Mouse (Mus musculus): ENCODE data around the gene Map4k3. TPM values are rescaled to one million over a fixed set of nuclear protein-coding genes. Genes with fewer than 3 reads are reported as not detected.

Gene Map4k3
- polyA plus RNA-seq, 1 experiment from 2014 or later: 32.5 TPM

- Histone ChIP-seq H3K9me3 (no peaks in the 10 kb centered on the region), H3K36me3 (no peaks in the 10 kb centered on the region), H3K4me2 (replicated peaks) (no peak overlapping the region), H3K4me1 (peaks cover 10% of the 10 kb centered on the region; the same call in 1 of the 2 replicates), H3K27ac (no peak overlapping the region), H3K9ac (no peak overlapping the region), H3K27me3 (replicated peaks) (no peaks in the 10 kb centered on the region), H3K4me3 (no peak overlapping the region)
- no peak for ATAC-seq (ENCODE audit: low FRiP score, low read depth)
- 66% methylated on average over 7 of the region's 7 CpGs for WGBS
Measured at GRCm38 (mm10) chr17:80662836-80663620, 65.3 kb downstream of the Map4k3 start.

GRCm38 (mm10) chr17:80661896-80662295, 66.4 kb downstream of the Map4k3 start:
- Histone ChIP-seq H3K27ac (no peak overlapping the region), H3K9ac (no peak overlapping the region), H3K4me3 (no peak overlapping the region), H3K9me3 (no peaks in the 10 kb centered on the region), H3K4me1 (peaks cover 13% of the 10 kb centered on the region; the same call in 1 of the 2 replicates), H3K4me2 (replicated peaks) (no peak overlapping the region), H3K27me3 (replicated peaks) (no peaks in the 10 kb centered on the region), H3K36me3 (no peaks in the 10 kb centered on the region)
- WGBS: 89% methylated on average over 3 of the region's 3 CpGs
- ATAC-seq (ENCODE audit: low FRiP score, low read depth): no peak

- ATAC-seq (ENCODE audit: low FRiP score, low read depth): no peak
- H3K27ac ChIP-seq: no peak overlapping the region
Measured at GRCm38 (mm10) chr17:80660707-80661380, 67.4 kb downstream of the Map4k3 start.

GRCm38 (mm10) chr17:80660234-80660633, 68.1 kb downstream of the Map4k3 start:
- no peak overlapping the region for H3K27ac ChIP-seq
- H3K9ac ChIP-seq: no peak overlapping the region
- ATAC-seq (ENCODE audit: low FRiP score, low read depth): no peak
- H3K4me1 ChIP-seq: peaks cover 13% of the 10 kb centered on the region; the same call in 1 of the 2 replicates
- H3K36me3 ChIP-seq: 0 out of 2 replicates have a peak, but pooled peaks cover 2% of the 10 kb centered on the region
- H3K27me3 ChIP-seq (replicated peaks): no peaks in the 10 kb centered on the region
- no peaks in the 10 kb centered on the region for H3K9me3 ChIP-seq
- 50% methylated on average over 2 of the region's 2 CpGs for WGBS
- no peak overlapping the region for H3K4me3 ChIP-seq
- H3K4me2 ChIP-seq (replicated peaks): no peak overlapping the region

More at GRCm38 (mm10) chr17:80660707-80661380, 67.4 kb downstream of the Map4k3 start:
- Histone ChIP-seq H3K4me3 (no peak overlapping the region), H3K9ac (no peak overlapping the region), H3K4me1 (peaks cover 13% of the 10 kb centered on the region; the same call in 1 of the 2 replicates), H3K27me3 (replicated peaks) (no peaks in the 10 kb centered on the region), H3K36me3 (no peaks in the 10 kb centered on the region), H3K9me3 (no peaks in the 10 kb centered on the region), H3K4me2 (replicated peaks) (no peak overlapping the region)
- 80% methylated on average over 15 of the region's 15 CpGs for WGBS

- H3K4me2 ChIP-seq (replicated peaks): no peak overlapping the region
- H3K4me3 ChIP-seq: no peak overlapping the region
- H3K27me3 ChIP-seq (replicated peaks): no peaks in the 10 kb centered on the region
- WGBS: 83% methylated on average over 5 of the region's 5 CpGs
- no peaks in the 10 kb centered on the region for H3K9me3 ChIP-seq
- no peak overlapping the region for H3K9ac ChIP-seq
- 0 out of 2 replicates have a peak, but pooled peaks cover 4% of the 10 kb centered on the region for H3K36me3 ChIP-seq
- no peak for ATAC-seq (ENCODE audit: low FRiP score, low read depth)
- peaks cover 13% of the 10 kb centered on the region; the same call in 1 of the 2 replicates for H3K4me1 ChIP-seq
- no peak overlapping the region for H3K27ac ChIP-seq
Measured at GRCm38 (mm10) chr17:80659821-80660220, 68.5 kb downstream of the Map4k3 start.

- no peaks in the 10 kb centered on the region for H3K27me3 ChIP-seq (replicated peaks)
- H3K36me3 ChIP-seq: peaks cover 10% of the 10 kb centered on the region; the same call in 1 of the 2 replicates
- no peaks in the 10 kb centered on the region for H3K9me3 ChIP-seq
- no peak for ATAC-seq (ENCODE audit: low FRiP score, low read depth)
- H3K4me3 ChIP-seq: no peak overlapping the region
- H3K4me2 ChIP-seq (replicated peaks): no peak overlapping the region
- no peak overlapping the region for H3K9ac ChIP-seq
- 94% methylated on average over 3 of the region's 3 CpGs for WGBS
- H3K4me1 ChIP-seq: 0 out of 2 replicates have a peak, but pooled peaks cover 3% of the 10 kb centered on the region
- no peak overlapping the region for H3K27ac ChIP-seq
Measured at GRCm38 (mm10) chr17:80654323-80654722, 74.0 kb downstream of the Map4k3 start.

GRCm38 (mm10) chr17:80652740-80653139, 75.5 kb downstream of the Map4k3 start:
- no peak for ATAC-seq (ENCODE audit: low FRiP score, low read depth)

GRCm38 (mm10) chr17:80646843-80647242, 81.4 kb downstream of the Map4k3 start:
- no peaks in the 10 kb centered on the region for H3K4me1 ChIP-seq
- no peak overlapping the region for H3K4me2 ChIP-seq (replicated peaks)
- H3K27ac ChIP-seq: no peak overlapping the region
- peaks cover 59% of the 10 kb centered on the region for H3K36me3 ChIP-seq
- H3K27me3 ChIP-seq (replicated peaks): no peaks in the 10 kb centered on the region
- H3K9me3 ChIP-seq: no peaks in the 10 kb centered on the region
- H3K4me3 ChIP-seq: no peak overlapping the region
- H3K9ac ChIP-seq: no peak overlapping the region
- no peak for ATAC-seq (ENCODE audit: low FRiP score, low read depth)
- 79% methylated on average over 5 of the region's 5 CpGs for WGBS

More at GRCm38 (mm10) chr17:80652740-80653139, 75.5 kb downstream of the Map4k3 start:
- Histone ChIP-seq H3K27ac (no peak overlapping the region), H3K27me3 (replicated peaks) (no peaks in the 10 kb centered on the region), H3K4me2 (replicated peaks) (no peak overlapping the region), H3K9ac (no peak overlapping the region), H3K9me3 (no peaks in the 10 kb centered on the region), H3K36me3 (peaks cover 19% of the 10 kb centered on the region), H3K4me3 (no peak overlapping the region), H3K4me1 (0 out of 2 replicates have a peak, but pooled peaks cover 2% of the 10 kb centered on the region)
- 69% methylated on average over 6 of the region's 6 CpGs for WGBS

- no peak overlapping the region for H3K4me2 ChIP-seq (replicated peaks)
- H3K36me3 ChIP-seq: peaks cover 60% of the 10 kb centered on the region
- H3K4me1 ChIP-seq: no peaks in the 10 kb centered on the region
- H3K27ac ChIP-seq: no peak overlapping the region
- H3K4me3 ChIP-seq: no peak overlapping the region
- H3K9me3 ChIP-seq: no peaks in the 10 kb centered on the region
- H3K27me3 ChIP-seq (replicated peaks): no peaks in the 10 kb centered on the region
- 79% methylated on average over 6 of the region's 6 CpGs for WGBS
- ATAC-seq (ENCODE audit: low FRiP score, low read depth): no peak
- no peak overlapping the region for H3K9ac ChIP-seq
Measured at GRCm38 (mm10) chr17:80646131-80646530, 82.2 kb downstream of the Map4k3 start.

GRCm38 (mm10) chr17:80645694-80646034, 82.6 kb downstream of the Map4k3 start:
- H3K36me3 ChIP-seq: peaks cover 60% of the 10 kb centered on the region
- H3K9me3 ChIP-seq: no peaks in the 10 kb centered on the region
- no peak overlapping the region for H3K4me3 ChIP-seq
- no peak overlapping the region for H3K4me2 ChIP-seq (replicated peaks)
- H3K27ac ChIP-seq: no peak overlapping the region
- no peaks in the 10 kb centered on the region for H3K4me1 ChIP-seq
- no peak overlapping the region for H3K9ac ChIP-seq
- WGBS: 94% methylated on average over 8 of the region's 8 CpGs
- no peak for ATAC-seq (ENCODE audit: low FRiP score, low read depth)
- H3K27me3 ChIP-seq (replicated peaks): no peaks in the 10 kb centered on the region

- Histone ChIP-seq H3K4me3 (no peak overlapping the region), H3K9me3 (no peaks in the 10 kb centered on the region), H3K9ac (no peak overlapping the region), H3K27me3 (replicated peaks) (no peaks in the 10 kb centered on the region), H3K4me1 (no peaks in the 10 kb centered on the region), H3K27ac (no peak overlapping the region), H3K36me3 (peaks cover 60% of the 10 kb centered on the region), H3K4me2 (replicated peaks) (no peak overlapping the region)
- no peak for ATAC-seq (ENCODE audit: low FRiP score, low read depth)
- WGBS: 94% methylated on average over 14 of the region's 14 CpGs
Measured at GRCm38 (mm10) chr17:80644983-80645693, 83.1 kb downstream of the Map4k3 start.

GRCm38 (mm10) chr17:80644567-80644966, 83.7 kb downstream of the Map4k3 start:
- Histone ChIP-seq H3K27me3 (replicated peaks) (no peaks in the 10 kb centered on the region), H3K9me3 (no peaks in the 10 kb centered on the region), H3K4me2 (replicated peaks) (no peak overlapping the region), H3K4me1 (no peaks in the 10 kb centered on the region), H3K36me3 (peaks cover 62% of the 10 kb centered on the region), H3K27ac (no peak overlapping the region), H3K9ac (no peak overlapping the region), H3K4me3 (no peak overlapping the region)
- 77% methylated on average over 13 of the region's 13 CpGs for WGBS
- no peak for ATAC-seq (ENCODE audit: low FRiP score, low read depth)

All from neural tube, embryonic 12.5 days (tissue).